Mouse (Mus musculus) gastrocnemius, postnatal 36 days (tissue): ENCODE measurements at regions not wholly inside any gene's neighbourhood (a gene's known extent, or its start where the extent isn't known, plus 50 kb on each side); places are given as distances from the start of the nearest gene placed in this dataset.

Experiments used
- DNase-seq, 2 experiments: peaks; one replicate each; pipeline ENCODE4 v3.0.0; 2022
- intact Hi-C: fragments of 180-260 bp; cut with DNase I; formaldehyde crosslinking; loops from one replicate; pipeline ENCODE4 v1.15.1; 2025

- DNase-seq = no peak
- intact Hi-C loops = no loop called here
Observed at GRCm38 (mm10) chr5:64401737-64402136, 245.6 kb downstream of the Tbc1d1 start.

GRCm38 (mm10) chr5:64403077-64403981, 247.2 kb downstream of the Tbc1d1 start:
- intact Hi-C loops = no loop called here
- no peak for DNase-seq

- intact Hi-C loops = no loop called here
- DNase-seq = no peak
Observed at GRCm38 (mm10) chr5:64403982-64404345, 247.9 kb downstream of the Tbc1d1 start.

- DNase-seq = no peak
- intact Hi-C loops = no loop called here
Observed at GRCm38 (mm10) chr5:64404512-64404911, 248.4 kb downstream of the Tbc1d1 start.

GRCm38 (mm10) chr5:64408938-64409337, 252.8 kb downstream of the Tbc1d1 start:
- DNase-seq = no peak
- intact Hi-C loops = no loop called here

GRCm38 (mm10) chr5:64410621-64411020, 254.5 kb downstream of the Tbc1d1 start:
- no peak for DNase-seq
- intact Hi-C loops = no loop called here

- DNase-seq = no peak
- intact Hi-C loops = no loop called here
Observed at GRCm38 (mm10) chr5:64414519-64414918, 258.4 kb downstream of the Tbc1d1 start.

GRCm38 (mm10) chr5:64419395-64419794, 263.3 kb downstream of the Tbc1d1 start:
- intact Hi-C loops = no loop called here
- DNase-seq = no peak

- intact Hi-C loops = no loop called here
- DNase-seq = no peak
Observed at GRCm38 (mm10) chr5:64422787-64423587, 266.9 kb downstream of the Tbc1d1 start.

- intact Hi-C loops = no loop called here
- DNase-seq = no peak
Observed at GRCm38 (mm10) chr5:64428822-64429221, 272.7 kb downstream of the Tbc1d1 start.

GRCm38 (mm10) chr5:64430501-64430900, 274.4 kb downstream of the Tbc1d1 start:
- intact Hi-C loops = no loop called here

GRCm38 (mm10) chr5:64431624-64432023, 275.5 kb downstream of the Tbc1d1 start:
- intact Hi-C loops = no loop called here
- DNase-seq = no peak

More at GRCm38 (mm10) chr5:64430501-64430900, 274.4 kb downstream of the Tbc1d1 start:
- no peak for DNase-seq

GRCm38 (mm10) chr5:64433786-64434185, 277.7 kb downstream of the Tbc1d1 start:
- intact Hi-C loops = no loop called here
- DNase-seq = no peak

GRCm38 (mm10) chr5:64435491-64435890, 279.4 kb downstream of the Tbc1d1 start:
- intact Hi-C loops = no loop called here
- DNase-seq = no peak

- DNase-seq = no peak
- intact Hi-C loops = no loop called here
Observed at GRCm38 (mm10) chr5:64435958-64436357, 279.9 kb downstream of the Tbc1d1 start.

GRCm38 (mm10) chr5:64437720-64438119, 281.6 kb downstream of the Tbc1d1 start:
- intact Hi-C loops = no loop called here
- no peak for DNase-seq

GRCm38 (mm10) chr5:64438446-64439134, 282.5 kb downstream of the Tbc1d1 start:
- intact Hi-C loops = no loop called here
- no peak for DNase-seq

GRCm38 (mm10) chr5:64447847-64448246, 291.7 kb downstream of the Tbc1d1 start:
- no peak for DNase-seq
- intact Hi-C loops = no loop called here

- intact Hi-C loops = no loop called here
- no peak for DNase-seq
Observed at GRCm38 (mm10) chr5:64452668-64453334, 296.7 kb downstream of the Tbc1d1 start.

GRCm38 (mm10) chr5:64459807-64460206, 303.7 kb downstream of the Tbc1d1 start:
- DNase-seq = no peak
- intact Hi-C loops = no loop called here
